Comparison of ENCODE assay signal across 1 mouse cellular context in genomic region chr19:5068570-5069234, GRCm38 (mm10).
TF ChIP-seq lines count a peak whose summit lies in the region.

No protein-coding gene starts in this region.

TF ChIP-seq in MEL, 35 proteins besides CTCF, POLR2A, EP300 and RAD21:
- TF ChIP-seq USF2 (IDR thresholded peaks at IDR 0.05; ENCODE audit: borderline replicate concordance in 1 of 2, insufficient read depth in 1 of 2, low read depth in 1 of 2, low read length in 2 of 2) (no peak), MAZ (IDR thresholded peaks at IDR 0.05; ENCODE audit: low read depth, low read length) (no peak), UBTF (IDR thresholded peaks at IDR 0.05; ENCODE audit: borderline replicate concordance, insufficient read depth, low read depth, low read length) (no peak), TBP (IDR thresholded peaks at IDR 0.05; ENCODE audit: low read depth, low read length) (no peak), HCFC1 (IDR thresholded peaks at IDR 0.05; ENCODE audit: low read depth, low read length) (no peak), GABPA (IDR thresholded peaks at IDR 0.05; ENCODE audit: low read depth, low read length) (no peak), NRF1 (IDR thresholded peaks at IDR 0.05; ENCODE audit: insufficient read depth, low read depth, low read length, poor library complexity, severe bottlenecking) (no peak), SIN3A (IDR thresholded peaks at IDR 0.05; ENCODE audit: low read length) (no peak), MAFK (IDR thresholded peaks at IDR 0.05; ENCODE audit: borderline replicate concordance, low read depth, low read length) (no peak), RCOR1 (IDR thresholded peaks at IDR 0.05; ENCODE audit: low read depth, low read length) (no peak), JUND (IDR thresholded peaks at IDR 0.05; ENCODE audit: low read depth, low read length) (no peak), BHLHE40 (IDR thresholded peaks at IDR 0.05; ENCODE audit: borderline replicate concordance, low read depth, low read length) (no peak), SMC3 (IDR thresholded peaks at IDR 0.05; ENCODE audit: low read depth, low read length) (no peak), POLR2AphosphoS2 (IDR thresholded peaks at IDR 0.05; ENCODE audit: low read length) (no peak), MXI1 (IDR thresholded peaks at IDR 0.05; ENCODE audit: low read depth, low read length) (no peak), NELFE (IDR thresholded peaks at IDR 0.05; ENCODE audit: low read depth, low read length) (no peak), E2F4 (IDR thresholded peaks at IDR 0.05; ENCODE audit: borderline replicate concordance, low read depth, low read length) (no peak), POLR2AphosphoS5 (IDR thresholded peaks at IDR 0.05; ENCODE audit: borderline replicate concordance, low read depth, low read length) (no peak), ZKSCAN1 (IDR thresholded peaks at IDR 0.05; ENCODE audit: low read depth, low read length) (no peak)
